Mouse (Mus musculus): ENCODE measurements around the gene Incenp. TPM values are rescaled to one million over a fixed set of nuclear protein-coding genes. Genes with fewer than 3 reads are reported as not detected.
A peak's percentile ranks its signal among the peaks of the same experiment; 100 is the strongest.
"Not testable (repeated sequence)": the region's sequence is repeated elsewhere in the genome, so short reads cannot be mapped to it uniquely, and the experiment has no call there.

The Incenp gene
- polyA plus RNA-seq, 1 experiment from 2014 or later, result 118 TPM

DNA sequence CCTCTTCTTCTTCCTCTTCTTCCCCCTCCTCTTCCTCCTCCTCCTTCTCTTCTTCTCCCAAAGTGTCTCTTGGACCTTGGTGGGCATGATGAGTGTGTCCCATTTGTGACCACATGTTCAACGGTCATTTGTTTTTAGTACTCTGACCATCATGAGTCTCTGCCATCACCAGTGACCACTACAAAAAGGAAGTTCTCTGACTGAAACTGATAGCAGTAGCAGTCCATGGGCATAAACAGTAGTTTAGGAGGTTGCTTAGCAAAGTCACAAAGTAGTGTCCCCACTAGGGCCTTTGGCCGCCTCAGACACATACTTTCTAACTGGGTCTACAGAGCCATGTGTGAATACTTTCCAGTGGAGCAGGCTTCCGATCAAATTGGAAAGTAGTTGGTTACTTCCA is 15.0 kb upstream of the Incenp start:
- no peak overlapping the region for H3K4me3 ChIP-seq
- no peaks in the 10 kb centered on the region for H3K36me3 ChIP-seq
- H3K27me3 ChIP-seq, result no peaks in the 10 kb centered on the region
- ATAC-seq (ENCODE audit: insufficient number of reproducible peaks, insufficient read depth, low FRiP score, low TSS enrichment, low read depth), result no peak
- no peaks in the 10 kb centered on the region for H3K9me3 ChIP-seq
- no peak overlapping the region for H3K4me2 ChIP-seq
- H3K9ac ChIP-seq, result no peak overlapping the region
- H3K27ac ChIP-seq, result no peak overlapping the region
- WGBS, result 82% methylated on average over 3 of the region's 3 CpGs
- no peaks in the 10 kb centered on the region for H3K4me1 ChIP-seq

- Histone ChIP-seq H3K4me3 (no peak overlapping the region), H3K27ac (no peak overlapping the region), H3K4me2 (no peak overlapping the region), H3K9me3 (no peaks in the 10 kb centered on the region), H3K4me1 (no peaks in the 10 kb centered on the region), H3K9ac (no peak overlapping the region), H3K27me3 (no peaks in the 10 kb centered on the region), H3K36me3 (no peaks in the 10 kb centered on the region)
- WGBS, result 86% methylated on average over 5 of the region's 5 CpGs
- ATAC-seq (ENCODE audit: insufficient number of reproducible peaks, insufficient read depth, low FRiP score, low TSS enrichment, low read depth), result no peak
These were observed 14.4 kb upstream of the Incenp start for GRCm38 (mm10) chr19:9913784-9914183.

DNA sequence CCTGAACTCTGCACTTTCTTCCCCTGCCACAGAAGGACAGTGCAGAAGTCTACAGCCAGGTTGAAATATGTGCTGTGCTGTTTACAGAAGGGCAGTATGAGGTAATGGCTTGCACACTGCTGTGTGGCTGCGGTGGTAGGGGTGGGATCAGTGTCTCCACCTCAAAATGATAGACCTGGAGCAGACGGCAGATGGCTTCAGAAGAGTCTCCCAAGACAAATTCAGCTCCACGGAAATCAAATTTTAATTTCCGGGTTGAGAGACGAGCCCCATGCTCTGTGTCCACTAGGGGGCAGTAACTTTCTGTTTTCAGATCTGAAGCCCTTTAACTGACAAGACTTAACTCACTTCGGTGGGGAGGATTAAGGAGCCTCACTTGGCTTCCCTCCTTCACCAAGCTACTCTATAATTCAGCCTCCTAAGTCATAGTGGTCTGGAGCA is 12.0 kb upstream of the Incenp start:
- no peaks in the 10 kb centered on the region for H3K27me3 ChIP-seq
- no peaks in the 10 kb centered on the region for H3K9me3 ChIP-seq
- H3K36me3 ChIP-seq, result no peaks in the 10 kb centered on the region
- H3K4me3 ChIP-seq, result no peak overlapping the region
- H3K4me1 ChIP-seq, result no peaks in the 10 kb centered on the region
- no peak for ATAC-seq (ENCODE audit: insufficient number of reproducible peaks, insufficient read depth, low FRiP score, low TSS enrichment, low read depth)
- no peak overlapping the region for H3K27ac ChIP-seq
- H3K9ac ChIP-seq, result no peak overlapping the region
- 12% methylated on average over 6 of the region's 6 CpGs for WGBS
- H3K4me2 ChIP-seq, result peak overlapping the region; percentile 39; the same call in 1 of the 2 replicates

- H3K36me3 ChIP-seq, result no peaks in the 10 kb centered on the region
- no peaks in the 10 kb centered on the region for H3K9me3 ChIP-seq
- H3K27me3 ChIP-seq, result no peaks in the 10 kb centered on the region
- no peak for ATAC-seq (ENCODE audit: insufficient number of reproducible peaks, insufficient read depth, low FRiP score, low TSS enrichment, low read depth)
- no peak overlapping the region for H3K4me2 ChIP-seq
- H3K27ac ChIP-seq, result no peak overlapping the region
- H3K4me3 ChIP-seq, result no peak overlapping the region
- 74% methylated on average over 5 of the region's 5 CpGs for WGBS
- no peaks in the 10 kb centered on the region for H3K4me1 ChIP-seq
- no peak overlapping the region for H3K9ac ChIP-seq
These were observed 10.0 kb upstream of the Incenp start for GRCm38 (mm10) chr19:9909351-9909750.

DNA sequence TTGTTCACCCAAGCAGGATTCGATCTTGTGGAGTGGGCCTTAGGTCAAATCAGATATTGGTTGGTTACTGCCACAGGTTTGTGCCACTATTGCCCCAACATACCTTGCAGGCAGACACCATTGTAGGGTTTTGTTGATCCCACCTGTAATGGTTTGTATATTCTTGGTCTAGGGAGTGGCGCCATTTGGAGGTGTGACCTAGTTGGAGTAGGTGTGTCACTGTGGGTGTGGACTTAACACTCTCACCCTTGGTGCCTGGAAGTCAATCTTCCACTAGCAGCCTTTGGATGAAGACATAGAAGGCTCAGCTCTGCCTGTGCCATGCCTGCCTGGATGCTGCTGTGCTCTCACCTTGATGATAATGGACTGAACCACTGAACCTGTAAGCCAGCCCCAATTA is 1.3 kb upstream of the Incenp start:
- H3K36me3 ChIP-seq, result not testable (repeated sequence)

GRCm38 (mm10) chr19:9899780-9900146 is 412 bp upstream of the Incenp start:
- Histone ChIP-seq H3K27ac (peak overlapping the region; percentile 89), H3K4me2 (peak overlapping the region; percentile 78), H3K4me3 (peak overlapping the region; percentile 87), H3K27me3 (no peaks in the 10 kb centered on the region), H3K4me1 (peaks cover 20% of the 10 kb centered on the region), H3K9me3 (no peaks in the 10 kb centered on the region), H3K36me3 (peaks cover 11% of the 10 kb centered on the region), H3K9ac (peak overlapping the region; percentile 63)
- 0 out of 2 replicates have a peak, but pooled peaks have one; percentile 5 for ATAC-seq (ENCODE audit: insufficient number of reproducible peaks, insufficient read depth, low FRiP score, low TSS enrichment, low read depth)
- WGBS, result 8% methylated on average over 10 of the region's 10 CpGs

More for the DNA sequence above, 1.3 kb upstream of the Incenp start:
- not testable (repeated sequence) for ATAC-seq (ENCODE audit: insufficient number of reproducible peaks, insufficient read depth, low FRiP score, low TSS enrichment, low read depth); H3K9ac ChIP-seq; H3K4me3 ChIP-seq; H3K27ac ChIP-seq; H3K4me2 ChIP-seq; H3K9me3 ChIP-seq; H3K27me3 ChIP-seq
- 98% methylated on average over 2 of the region's 2 CpGs for WGBS
- peaks cover 20% of the 10 kb centered on the region for H3K4me1 ChIP-seq

- peak overlapping the region; percentile 88 for H3K9ac ChIP-seq
- H3K27ac ChIP-seq, result peak overlapping the region; percentile 84
- peaks cover 20% of the 10 kb centered on the region for H3K4me1 ChIP-seq
- H3K9me3 ChIP-seq, result no peaks in the 10 kb centered on the region
- WGBS, result 10% methylated on average over 17 of the region's 17 CpGs
- peak overlapping the region; percentile 78 for H3K4me2 ChIP-seq
- peaks cover 23% of the 10 kb centered on the region for H3K36me3 ChIP-seq
- no peak for ATAC-seq (ENCODE audit: insufficient number of reproducible peaks, insufficient read depth, low FRiP score, low TSS enrichment, low read depth)
- no peaks in the 10 kb centered on the region for H3K27me3 ChIP-seq
- H3K4me3 ChIP-seq, result peak overlapping the region; percentile 87
These were observed 848 bp downstream of the Incenp start for GRCm38 (mm10) chr19:9898339-9899066.

DNA sequence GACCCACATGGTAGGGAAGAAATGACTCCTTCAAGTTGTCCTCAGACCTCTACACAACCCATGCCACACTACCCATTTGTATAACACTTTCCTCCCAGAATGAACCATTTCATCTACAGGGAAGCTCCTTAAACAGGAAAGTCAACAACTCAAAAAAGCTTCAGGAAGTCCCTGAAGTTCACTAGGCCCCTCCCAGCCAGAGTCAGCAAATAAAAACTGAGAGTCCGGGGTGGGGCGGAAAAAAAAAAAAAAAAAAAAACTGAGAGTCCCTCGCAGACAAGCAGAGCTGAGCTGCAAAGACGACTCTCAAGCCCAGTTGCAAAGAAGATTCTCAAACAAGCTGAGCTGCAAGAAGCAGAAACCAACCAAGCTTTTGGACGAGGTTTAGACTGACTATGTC is 3.3 kb downstream of the Incenp start:
- H3K36me3 ChIP-seq, result peaks cover 48% of the 10 kb centered on the region
- H3K4me1 ChIP-seq, result peaks cover 20% of the 10 kb centered on the region
- 75% methylated on average over 5 of the region's 5 CpGs for WGBS
- H3K9ac ChIP-seq, result no peak overlapping the region
- no peak overlapping the region for H3K4me3 ChIP-seq
- no peak for ATAC-seq (ENCODE audit: insufficient number of reproducible peaks, insufficient read depth, low FRiP score, low TSS enrichment, low read depth)
- H3K9me3 ChIP-seq, result no peaks in the 10 kb centered on the region
- no peak overlapping the region for H3K27ac ChIP-seq
- H3K4me2 ChIP-seq, result peak overlapping the region; percentile 78; the same call in 1 of the 2 replicates
- H3K27me3 ChIP-seq, result no peaks in the 10 kb centered on the region

DNA sequence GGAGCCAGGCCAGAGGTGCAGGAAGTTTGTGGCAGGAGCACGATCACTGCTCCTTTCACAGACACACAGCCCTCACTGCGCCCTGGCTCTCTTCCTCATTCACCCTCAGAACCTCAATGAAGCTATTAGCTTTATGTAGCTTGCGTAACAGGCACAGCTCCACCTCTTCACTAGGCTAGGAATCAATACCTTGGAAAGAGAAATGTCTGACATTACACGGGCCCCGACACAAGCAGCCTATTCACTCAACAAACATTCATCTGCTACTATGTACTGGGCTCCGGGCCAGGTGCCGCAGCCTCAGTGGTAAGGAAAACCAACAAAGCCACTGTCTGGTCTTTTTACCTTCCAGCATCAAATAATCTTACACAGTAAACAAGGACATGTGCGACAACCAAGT is 12.6 kb downstream of the Incenp start:
- Histone ChIP-seq H3K9ac (no peak overlapping the region), H3K4me2 (no peak overlapping the region), H3K36me3 (peaks cover 88% of the 10 kb centered on the region), H3K27ac (no peak overlapping the region), H3K9me3 (no peaks in the 10 kb centered on the region), H3K27me3 (no peaks in the 10 kb centered on the region), H3K4me1 (no peaks in the 10 kb centered on the region), H3K4me3 (no peak overlapping the region)
- ATAC-seq (ENCODE audit: insufficient number of reproducible peaks, insufficient read depth, low FRiP score, low TSS enrichment, low read depth), result no peak
- 91% methylated on average over 8 of the region's 8 CpGs for WGBS

DNA sequence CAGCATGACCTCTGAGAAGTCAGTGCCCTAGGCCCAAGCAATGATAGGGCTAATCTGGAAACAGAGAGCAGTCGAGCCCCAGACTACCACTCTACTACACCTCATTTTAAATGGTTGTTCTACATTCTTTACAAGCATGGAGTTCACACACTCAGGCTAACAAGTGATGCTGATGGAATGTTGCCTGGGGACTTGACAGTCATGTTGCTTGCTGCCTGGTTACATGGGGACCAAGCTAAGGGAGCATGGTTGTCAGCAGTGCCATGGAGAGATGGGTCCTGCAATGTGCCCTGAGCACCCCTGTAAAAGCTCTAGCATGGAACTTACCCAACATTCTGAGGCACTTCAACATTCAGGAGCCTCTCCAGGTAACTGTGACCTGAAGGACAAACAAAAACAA is 13.0 kb downstream of the Incenp start:
- WGBS, result 68% methylated on average over 1 of the region's 1 CpGs
- peaks cover 88% of the 10 kb centered on the region for H3K36me3 ChIP-seq

GRCm38 (mm10) chr19:9878186-9878835 is 21.0 kb downstream of the Incenp start:
- no peak overlapping the region for H3K27ac ChIP-seq
- H3K4me2 ChIP-seq, result no peak overlapping the region
- no peaks in the 10 kb centered on the region for H3K9me3 ChIP-seq
- 94% methylated on average over 20 of the region's 20 CpGs for WGBS
- no peaks in the 10 kb centered on the region for H3K27me3 ChIP-seq
- H3K4me3 ChIP-seq, result no peak overlapping the region
- H3K4me1 ChIP-seq, result no peaks in the 10 kb centered on the region
- no peak for ATAC-seq (ENCODE audit: insufficient number of reproducible peaks, insufficient read depth, low FRiP score, low TSS enrichment, low read depth)
- H3K9ac ChIP-seq, result no peak overlapping the region
- H3K36me3 ChIP-seq, result peaks cover 97% of the 10 kb centered on the region

More for the DNA sequence above, 13.0 kb downstream of the Incenp start:
- no peak overlapping the region for H3K4me2 ChIP-seq
- H3K9me3 ChIP-seq, result no peaks in the 10 kb centered on the region
- no peak for ATAC-seq (ENCODE audit: insufficient number of reproducible peaks, insufficient read depth, low FRiP score, low TSS enrichment, low read depth)
- no peaks in the 10 kb centered on the region for H3K4me1 ChIP-seq
- no peak overlapping the region for H3K9ac ChIP-seq
- no peak overlapping the region for H3K27ac ChIP-seq
- H3K27me3 ChIP-seq, result no peaks in the 10 kb centered on the region
- no peak overlapping the region for H3K4me3 ChIP-seq

GRCm38 (mm10) chr19:9865466-9865865 is 33.9 kb downstream of the Incenp start:
- no peak overlapping the region for H3K4me3 ChIP-seq
- no peak for ATAC-seq (ENCODE audit: insufficient number of reproducible peaks, insufficient read depth, low FRiP score, low TSS enrichment, low read depth)
- H3K27ac ChIP-seq, result no peak overlapping the region
- H3K9ac ChIP-seq, result no peak overlapping the region
- H3K27me3 ChIP-seq, result no peaks in the 10 kb centered on the region
- 0 out of 2 replicates have a peak, but pooled peaks cover 2% of the 10 kb centered on the region for H3K4me1 ChIP-seq
- no peaks in the 10 kb centered on the region for H3K9me3 ChIP-seq
- H3K36me3 ChIP-seq, result peaks cover 5% of the 10 kb centered on the region; the same call in 1 of the 2 replicates
- H3K4me2 ChIP-seq, result no peak overlapping the region

Measured in embryonic facial prominence, embryonic 13.5 days (tissue).